Mouse (Mus musculus) erythroblast, embryonic 14.5 days (primary cell): ENCODE measurements around the gene Ung.

Experiments
- GATA1 ChIP-seq: IDR thresholded peaks from 2 replicates; pipeline ENCODE4 v1.6.1; 2012; ENCODE audit warnings: low read length, inconsistent platforms, mixed read lengths
- TAL1 ChIP-seq: IDR thresholded peaks from 3 replicates; pipeline ENCODE4 v1.6.1; 2012; ENCODE audit warnings: low read length, inconsistent platforms, mixed read lengths

- TF ChIP-seq TAL1 (no peak), GATA1 (no peak)
These were observed 8.3 kb downstream of the Ung start for GRCm38 (mm10) chr5:114138277-114139164.
